Mouse (Mus musculus): Measurements from ENCODE around the gene Pomt2. TPM values are rescaled to one million over a fixed set of nuclear protein-coding genes. Genes with fewer than 3 reads are reported as not detected.

Pomt2 gene
- total and polyA plus RNA-seq, 2 experiments from 2014 or later: 13.2 to 29.8 TPM

DNA sequence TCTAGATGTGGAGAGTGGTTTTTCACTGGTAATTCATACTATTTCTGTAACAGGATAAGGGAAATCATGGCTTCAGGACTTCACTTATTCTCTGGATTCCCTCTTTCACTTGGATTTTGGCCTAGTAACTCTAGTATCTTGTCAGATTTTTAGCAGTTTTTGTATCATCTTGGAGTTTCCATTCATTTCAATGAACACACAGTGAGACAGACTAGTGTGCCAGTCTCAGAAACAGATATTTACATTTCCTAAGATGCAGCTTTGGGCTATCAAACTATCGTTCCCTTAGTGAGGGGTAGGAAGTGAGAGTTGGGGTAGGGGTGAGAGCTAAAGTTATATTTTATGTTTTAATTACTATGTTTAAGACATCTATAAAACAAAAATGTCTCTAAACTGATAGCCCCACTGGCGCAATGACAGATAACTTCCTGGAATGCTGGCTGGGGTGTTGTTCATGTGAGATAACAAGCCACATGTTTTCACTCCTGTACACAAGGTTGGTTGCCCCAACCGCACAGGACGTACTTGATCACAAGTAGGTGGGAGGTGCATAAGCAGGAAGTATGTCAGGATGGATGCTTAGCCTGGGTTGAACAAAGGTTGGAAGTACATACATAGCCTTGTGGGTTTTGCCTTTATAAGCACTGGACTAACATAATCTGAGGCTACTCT lies 25.7 kb downstream of the Pomt2 start:
- Histone ChIP-seq H3K9ac (replicated peaks; ENCODE audit: low read length, poor library complexity, severe bottlenecking) (no peak overlapping the region), H3K4me3 (ENCODE audit: low read depth, low read length) (no peak overlapping the region), H3K4me2 (ENCODE audit: low read depth, low read length, poor library complexity, severe bottlenecking) (no peak overlapping the region), H3K4me1 (ENCODE audit: insufficient read depth, low read length) (no peaks in the 10 kb centered on the region), H3K27ac (ENCODE audit: low read depth, low read length) (no peak overlapping the region), H3K27me3 (ENCODE audit: insufficient read depth, low read length) (no peaks in the 10 kb centered on the region), H3K9me3 (ENCODE audit: low read length) (no peaks in the 10 kb centered on the region), H3K36me3 (ENCODE audit: insufficient read depth, low read length) (peaks cover 46% of the 10 kb centered on the region)
- ATAC-seq (ENCODE audit: low FRiP score) (no peak), DNase-seq (ENCODE audit: low spot score) (no peak)
- TF ChIP-seq CTCF (IDR thresholded peaks at IDR 0.05): no peak
- 98% methylated on average over 4 of the region's 4 CpGs for WGBS

DNA sequence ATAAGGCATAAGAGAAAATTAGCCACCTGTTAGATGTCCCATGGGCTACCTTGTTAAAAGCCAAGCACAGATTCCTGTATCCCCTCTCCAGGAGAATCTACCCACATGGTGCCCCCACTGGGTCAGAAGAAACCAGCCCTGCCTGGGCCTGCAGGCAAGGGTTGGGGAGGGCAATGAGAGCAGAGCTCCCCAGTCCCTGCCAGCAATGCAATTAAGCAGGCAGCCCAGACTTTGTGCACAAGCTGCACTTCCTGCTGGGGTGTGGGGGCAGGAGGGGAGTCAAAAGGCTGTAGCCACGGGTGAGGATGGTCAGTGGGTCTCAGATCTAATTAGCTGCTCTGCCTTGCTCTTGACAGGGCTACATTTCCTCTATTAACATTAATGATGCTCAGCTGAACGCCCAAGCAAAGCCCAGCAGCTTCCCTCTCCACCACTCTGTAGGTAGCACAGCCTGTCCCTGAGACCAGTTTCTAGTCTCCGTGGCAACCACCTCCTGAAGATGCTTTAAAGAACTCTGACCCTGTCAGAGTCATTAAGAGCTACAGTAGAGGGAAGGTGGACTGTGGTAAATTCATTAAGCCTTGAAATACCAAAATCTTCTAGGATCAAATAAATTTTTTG lies 40.3 kb downstream of the Pomt2 start:
- Histone ChIP-seq H3K36me3 (ENCODE audit: insufficient read depth, low read length) (peaks cover 37% of the 10 kb centered on the region), H3K4me2 (ENCODE audit: low read depth, low read length, poor library complexity, severe bottlenecking) (no peak overlapping the region), H3K4me3 (ENCODE audit: low read depth, low read length) (no peak overlapping the region), H3K27me3 (ENCODE audit: insufficient read depth, low read length) (no peaks in the 10 kb centered on the region), H3K9me3 (ENCODE audit: low read length) (no peaks in the 10 kb centered on the region), H3K27ac (ENCODE audit: low read depth, low read length) (no peak overlapping the region; the same call in 1 of the 2 replicates), H3K9ac (replicated peaks; ENCODE audit: low read length, poor library complexity, severe bottlenecking) (no peak overlapping the region), H3K4me1 (ENCODE audit: insufficient read depth, low read length) (no peaks in the 10 kb centered on the region)
- DNase-seq (ENCODE audit: low spot score): peak; percentile 11
- 34% methylated on average over 3 of the region's 3 CpGs for WGBS
- no peak for ATAC-seq (ENCODE audit: low FRiP score)
- no peak for TF ChIP-seq CTCF (IDR thresholded peaks at IDR 0.05)

DNA sequence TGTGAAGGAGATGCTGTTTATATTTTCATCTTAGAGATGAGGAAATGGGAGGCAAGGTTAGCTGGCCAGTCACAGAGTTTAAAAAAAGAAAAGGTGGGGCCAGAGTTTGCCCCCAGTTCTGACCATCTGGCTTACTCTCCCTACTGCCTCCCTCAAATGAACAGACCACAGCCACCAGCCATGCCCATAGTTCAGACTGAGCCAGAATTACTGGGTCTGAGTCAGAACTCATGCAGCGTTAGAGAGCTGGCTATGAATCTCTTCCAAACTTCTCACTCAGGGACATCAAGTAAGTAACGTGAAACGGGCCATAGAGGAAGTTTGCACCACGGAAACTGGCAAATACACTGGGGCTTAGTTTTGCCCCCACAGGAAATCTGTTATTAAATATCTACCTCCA lies 43.0 kb downstream of the Pomt2 start:
- no peak overlapping the region for H3K9ac ChIP-seq (replicated peaks; ENCODE audit: low read length, poor library complexity, severe bottlenecking)
- ATAC-seq (ENCODE audit: low FRiP score) (no peak), DNase-seq (ENCODE audit: low spot score) (no peak)
- peaks cover 17% of the 10 kb centered on the region for H3K36me3 ChIP-seq (ENCODE audit: insufficient read depth, low read length)
- 85% methylated on average over 4 of the region's 4 CpGs for WGBS
- no peak overlapping the region for H3K4me2 ChIP-seq (ENCODE audit: low read depth, low read length, poor library complexity, severe bottlenecking)
- H3K4me3 ChIP-seq (ENCODE audit: low read depth, low read length): no peak overlapping the region
- H3K27me3 ChIP-seq (ENCODE audit: insufficient read depth, low read length): peaks cover 6% of the 10 kb centered on the region; the same call in 1 of the 2 replicates
- no peaks in the 10 kb centered on the region for H3K9me3 ChIP-seq (ENCODE audit: low read length)
- 0 out of 2 replicates have a peak, but pooled peaks cover 2% of the 10 kb centered on the region for H3K4me1 ChIP-seq (ENCODE audit: insufficient read depth, low read length)
- TF ChIP-seq CTCF (IDR thresholded peaks at IDR 0.05): no peak
- no peak overlapping the region for H3K27ac ChIP-seq (ENCODE audit: low read depth, low read length)

DNA sequence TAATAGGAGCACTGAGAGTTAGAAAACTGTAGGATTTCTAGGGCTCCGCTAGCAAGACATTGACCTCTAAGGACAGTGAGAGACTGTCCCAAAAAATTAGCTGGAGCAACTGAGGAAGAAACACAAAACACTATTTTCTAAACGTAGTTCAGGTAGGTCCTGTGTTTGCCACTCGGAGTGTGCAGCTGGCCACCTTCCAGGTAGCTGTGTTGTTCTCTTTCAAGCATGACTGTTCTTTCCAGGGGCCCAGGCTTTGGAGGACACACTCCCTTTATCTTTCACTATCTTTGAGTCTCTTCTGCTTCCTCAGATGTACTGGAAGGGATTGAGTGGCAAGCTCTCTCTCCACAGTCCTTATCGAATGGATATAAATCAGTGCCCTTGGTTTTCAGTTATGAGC lies 44.3 kb downstream of the Pomt2 start:
- no peak overlapping the region for H3K4me3 ChIP-seq (ENCODE audit: low read depth, low read length)
- no peak overlapping the region for H3K27ac ChIP-seq (ENCODE audit: low read depth, low read length)
- H3K4me1 ChIP-seq (ENCODE audit: insufficient read depth, low read length): 0 out of 2 replicates have a peak, but pooled peaks cover 2% of the 10 kb centered on the region
- no peak overlapping the region for H3K9ac ChIP-seq (replicated peaks; ENCODE audit: low read length, poor library complexity, severe bottlenecking)
- no peaks in the 10 kb centered on the region for H3K9me3 ChIP-seq (ENCODE audit: low read length)
- DNase-seq (ENCODE audit: low spot score): no peak
- ATAC-seq (ENCODE audit: low FRiP score): no peak
- no peak for TF ChIP-seq CTCF (IDR thresholded peaks at IDR 0.05)
- no peak overlapping the region for H3K4me2 ChIP-seq (ENCODE audit: low read depth, low read length, poor library complexity, severe bottlenecking)
- WGBS: 94% methylated on average over 4 of the region's 4 CpGs
- H3K27me3 ChIP-seq (ENCODE audit: insufficient read depth, low read length): peaks cover 6% of the 10 kb centered on the region; the same call in 1 of the 2 replicates
- peaks cover 5% of the 10 kb centered on the region; the same call in 1 of the 2 replicates for H3K36me3 ChIP-seq (ENCODE audit: insufficient read depth, low read length)

DNA sequence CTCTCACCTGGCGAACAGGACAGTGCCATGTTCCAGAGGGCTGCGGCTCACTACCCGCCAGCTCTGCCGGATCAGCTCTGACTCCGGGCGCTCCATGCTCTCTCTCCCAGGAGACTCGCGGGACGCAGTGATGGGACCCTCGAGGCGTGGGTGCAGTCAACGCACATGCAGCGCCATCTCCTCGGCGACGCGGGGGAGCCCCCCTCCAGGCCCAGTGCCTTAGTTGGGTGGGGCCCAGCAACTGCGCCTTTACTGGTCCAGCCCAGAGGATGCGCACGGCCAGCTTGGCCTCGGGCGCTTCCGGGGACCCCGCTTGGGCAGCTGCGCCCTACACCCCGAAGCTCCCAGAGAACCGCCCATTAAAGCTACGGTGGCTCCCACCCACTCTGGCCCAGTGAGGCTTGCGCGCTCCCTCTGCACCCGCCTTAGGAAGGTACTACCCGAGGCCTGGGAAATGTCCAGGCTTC lies 45.6 kb downstream of the Pomt2 start, which contains the start of gene Ngb:
TSS of gene Ngb (minus strand) at position 375 of the 467 bp plus-strand sequence.
- H3K4me1 ChIP-seq (ENCODE audit: insufficient read depth, low read length): 0 out of 2 replicates have a peak, but pooled peaks cover 2% of the 10 kb centered on the region
- DNase-seq (ENCODE audit: low spot score) (peak; percentile 12), ATAC-seq (ENCODE audit: low FRiP score) (peak; percentile 54)
- peak within 1 kb of the TSS; percentile 46 for H3K9ac ChIP-seq (replicated peaks; ENCODE audit: low read length, poor library complexity, severe bottlenecking)
- no peaks in the 10 kb centered on the region for H3K36me3 ChIP-seq (ENCODE audit: insufficient read depth, low read length)
- no peak within 1 kb of the TSS for H3K27ac ChIP-seq (ENCODE audit: low read depth, low read length)
- TF ChIP-seq CTCF (IDR thresholded peaks at IDR 0.05): no peak
- WGBS: 3% methylated on average over 32 of the region's 32 CpGs
- peak within 1 kb of the TSS; percentile 83 for H3K4me2 ChIP-seq (ENCODE audit: low read depth, low read length, poor library complexity, severe bottlenecking)
- peaks cover 6% of the 10 kb centered on the region; the same call in 1 of the 2 replicates for H3K27me3 ChIP-seq (ENCODE audit: insufficient read depth, low read length)
- peak within 1 kb of the TSS; percentile 41 for H3K4me3 ChIP-seq (ENCODE audit: low read depth, low read length)
- H3K9me3 ChIP-seq (ENCODE audit: low read length): no peaks in the 10 kb centered on the region

DNA sequence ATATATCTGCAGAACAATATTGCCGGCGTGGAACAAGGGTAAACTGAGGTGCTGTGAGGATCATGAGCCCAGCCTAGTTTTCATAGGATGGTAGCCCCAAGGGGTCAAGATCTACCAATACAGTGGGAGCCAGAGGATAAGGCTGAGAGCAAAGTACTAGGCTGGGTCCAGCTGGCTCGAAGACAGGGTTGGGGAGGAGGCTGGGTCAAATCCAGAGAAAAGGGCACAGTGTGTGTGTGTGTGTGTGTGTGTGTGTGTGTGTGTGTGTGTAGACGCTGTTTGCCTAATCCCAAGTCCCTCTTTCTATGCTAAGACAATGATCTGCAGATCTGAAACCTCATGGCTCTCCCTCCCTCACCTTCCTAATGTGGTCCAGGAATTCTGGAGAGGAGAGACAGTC lies 47.4 kb downstream of the Pomt2 start:
- H3K36me3 ChIP-seq (ENCODE audit: insufficient read depth, low read length): no peaks in the 10 kb centered on the region
- no peak for TF ChIP-seq CTCF (IDR thresholded peaks at IDR 0.05)
- no peak overlapping the region for H3K4me2 ChIP-seq (ENCODE audit: low read depth, low read length, poor library complexity, severe bottlenecking)
- ATAC-seq (ENCODE audit: low FRiP score) (no peak), DNase-seq (ENCODE audit: low spot score) (no peak)
- H3K9ac ChIP-seq (replicated peaks; ENCODE audit: low read length, poor library complexity, severe bottlenecking): no peak overlapping the region
- no peak overlapping the region for H3K4me3 ChIP-seq (ENCODE audit: low read depth, low read length)
- no peaks in the 10 kb centered on the region for H3K9me3 ChIP-seq (ENCODE audit: low read length)
- 77% methylated on average over 4 of the region's 4 CpGs for WGBS
- 0 out of 2 replicates have a peak, but pooled peaks cover 2% of the 10 kb centered on the region for H3K4me1 ChIP-seq (ENCODE audit: insufficient read depth, low read length)
- no peak overlapping the region for H3K27ac ChIP-seq (ENCODE audit: low read depth, low read length)
- H3K27me3 ChIP-seq (ENCODE audit: insufficient read depth, low read length): peaks cover 6% of the 10 kb centered on the region; the same call in 1 of the 2 replicates
